Mouse (Mus musculus) Patski (cell line): ENCODE results near the gene Hyal4. TPM values are rescaled to one million over a fixed set of nuclear protein-coding genes. Genes with fewer than 3 reads are reported as not detected.
A peak's percentile ranks its signal among the peaks of the same experiment; 100 is the strongest.

Source experiments
- ATAC-seq: fragments of 100-300 bp; one replicate; pipeline ENCODE4 v1.8.0; 2021
- CTCF ChIA-PET: fragments of 350-600 bp; sonication (Branson Sonifier 250); formaldehyde crosslinking; loops from one replicate; lab custom pipeline; 2022; ENCODE audit warnings: inconsistent platforms; lab: Charles Lee
- POLR2A ChIA-PET: fragments of 350-600 bp; sonication (Branson Sonifier 250); formaldehyde crosslinking; loops from one replicate; lab custom pipeline; 2022; ENCODE audit warnings: antibody characterized with exemption, inconsistent platforms; lab: Charles Lee
- DNase-seq: peaks from one replicate; pipeline ENCODE4 v3.0.0-alpha.2; 2011; ENCODE audit warnings: low read depth, low spot score
- H3K27me3 ChIP-seq: fragments of 371-371 bp; one replicate; pipeline ENCODE4 v1.5.1; 2021
- CTCF ChIP-seq: fragments of 100-300 bp; IDR thresholded peaks from one replicate; pipeline ENCODE4 v1.5.1; 2021
- in situ Hi-C: fragments of 300-500 bp; cut with MboI; formaldehyde crosslinking; loops from 3 replicates; pipeline ENCODE4 v1.11.1; 2018; ENCODE audit warnings: low pct_unique_long_range_greater_than_20kb, mixed read lengths
- polyA plus RNA-seq: library from polyadenylated mRNA; unstranded; gene quantifications from one replicate; pipeline ENCODE4 v1.2.3, GENCODE M21; 2021

Hyal4 gene
- not detected for polyA plus RNA-seq

DNA sequence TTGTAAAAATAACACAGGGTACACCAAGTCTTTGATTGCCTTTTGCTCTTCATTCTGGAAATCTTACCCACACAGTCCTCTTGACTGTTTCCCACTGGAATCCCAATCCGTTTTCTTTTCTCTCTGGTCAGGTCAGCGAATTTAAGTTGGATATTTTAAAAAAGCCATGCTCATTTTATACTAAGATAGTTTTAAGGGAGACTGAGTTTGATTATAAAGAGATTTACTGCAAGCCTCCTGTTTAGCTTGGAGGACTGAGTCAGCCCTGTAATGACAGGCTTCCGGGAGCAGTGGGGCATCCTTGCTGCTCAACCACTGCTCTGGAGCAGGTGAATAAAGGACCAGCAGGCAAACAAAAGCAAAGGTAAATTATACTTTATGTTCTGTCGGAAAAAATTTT is at the start of gene Hyal4:
TSS of gene Hyal4 (plus strand) at position 301 of the 400 bp plus-strand sequence.
- in situ Hi-C loops, result no loop called here
- DNase-seq, result no peak
- ChIA-PET POLR2A (no interaction called here), CTCF (interaction anchor here (0.9 kb wide), 1 partner anchor 17 kb away, joined by 3 read pairs; no protein-coding TSS in a partner anchor)
- no peak for ATAC-seq
- TF ChIP-seq CTCF, result no peak
- H3K27me3 ChIP-seq, result peaks cover 51% of the 10 kb centered on the region

DNA sequence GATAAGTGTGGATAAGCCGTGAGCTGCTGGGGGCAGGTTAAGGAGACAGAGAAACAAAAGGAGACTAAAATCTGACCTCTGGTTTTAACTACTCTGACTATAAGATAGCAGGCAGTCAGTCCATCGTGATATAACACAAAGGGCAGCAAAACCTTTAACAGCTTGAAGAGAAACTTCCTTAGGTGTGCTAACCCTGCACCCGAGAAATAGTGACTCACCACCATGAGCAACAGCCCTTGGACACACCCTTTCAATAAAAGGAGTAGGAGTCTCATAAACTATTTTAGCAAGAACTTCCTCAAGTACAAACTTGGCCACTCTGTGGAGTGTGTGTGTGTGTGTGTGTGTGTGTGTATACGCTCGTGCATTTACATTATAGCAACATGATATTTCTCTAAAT is 41.0 kb upstream of the Hyal4 start:
- DNase-seq, result no peak
- POLR2A ChIA-PET, result no interaction called here
- TF ChIP-seq CTCF, result no peak
- CTCF ChIA-PET, result interaction anchor here (1.3 kb wide), 1 partner anchor 21 kb away, joined by 3 read pairs; no protein-coding TSS in a partner anchor
- in situ Hi-C loops, result no loop called here
- no peak for ATAC-seq
- H3K27me3 ChIP-seq, result peaks cover 37% of the 10 kb centered on the region

DNA sequence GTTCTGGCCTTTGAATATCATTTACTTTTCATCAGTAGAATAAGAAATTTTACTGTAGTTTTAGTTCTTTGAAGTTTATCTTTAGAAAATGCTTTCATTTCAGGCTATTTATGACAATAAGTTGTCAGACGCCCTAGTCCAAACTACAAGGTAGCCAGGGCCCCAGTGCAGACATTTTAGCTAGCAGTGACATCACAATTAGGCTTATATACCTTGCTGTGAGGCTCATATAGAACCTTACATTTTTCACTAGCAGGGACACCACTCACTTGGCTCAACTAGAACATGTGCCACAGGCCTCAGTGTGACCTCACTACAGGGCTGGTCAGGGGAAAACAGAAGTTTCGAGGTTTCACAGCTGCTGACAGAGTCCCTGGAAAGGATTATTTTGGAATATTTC is 40.6 kb upstream of the Hyal4 start:
- peaks cover 35% of the 10 kb centered on the region for H3K27me3 ChIP-seq
- in situ Hi-C loops, result no loop called here
- ATAC-seq (no peak), DNase-seq (no peak)
- TF ChIP-seq CTCF, result no peak
- CTCF ChIA-PET, result interaction anchor here (1.3 kb wide), 1 partner anchor 21 kb away, joined by 3 read pairs; no protein-coding TSS in a partner anchor
- POLR2A ChIA-PET, result interaction anchor here (0.7 kb wide), 1 partner anchor 64 kb away, joined by 5 read pairs; no protein-coding TSS in a partner anchor

DNA sequence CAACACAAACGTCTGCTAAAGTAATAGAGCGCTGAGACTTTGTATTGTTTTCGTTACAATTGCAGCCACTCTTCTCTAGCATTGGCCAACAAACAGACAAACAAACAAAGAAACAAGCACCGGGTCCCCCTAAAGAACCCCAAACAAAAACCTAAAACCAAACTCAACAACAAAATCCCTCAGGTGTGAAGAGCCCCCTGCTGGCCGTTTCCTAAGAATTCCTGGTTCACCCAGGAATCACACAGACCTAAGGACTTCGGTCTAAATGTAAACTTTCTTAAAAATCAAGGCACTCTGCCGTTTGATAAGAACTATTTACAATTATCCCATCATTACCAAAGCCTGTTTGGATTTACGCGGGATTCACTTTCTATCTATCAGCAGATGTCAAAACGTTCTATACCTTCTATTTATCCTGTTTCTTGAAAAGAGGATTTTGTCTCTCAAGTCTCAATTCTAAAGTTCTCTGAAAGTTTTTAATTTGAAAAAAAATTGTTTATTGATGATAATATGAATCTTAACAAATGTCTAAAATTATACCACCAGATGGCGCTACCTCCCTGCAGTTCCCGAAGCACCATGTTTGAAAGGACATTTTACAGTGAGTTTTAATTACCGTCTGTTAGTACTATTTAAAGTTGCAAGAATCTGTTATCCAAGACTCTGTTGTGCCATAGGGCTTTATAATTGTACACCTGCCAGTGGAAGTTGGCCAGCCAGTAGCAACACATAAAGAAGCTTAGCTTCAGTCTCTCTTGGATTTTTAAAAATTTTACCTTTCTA is 26.6 kb upstream of the Hyal4 start:
- ChIA-PET CTCF (no interaction called here), POLR2A (no interaction called here)
- TF ChIP-seq CTCF, result peak; percentile 64
- in situ Hi-C loops, result loop anchor here (10.0 kb wide), 2 partner anchors 173 to 197 kb away; partner anchors contain the start of genes Asb15 and Ndufa5
- ATAC-seq (no peak), DNase-seq (no peak)
- peaks cover 48% of the 10 kb centered on the region for H3K27me3 ChIP-seq

GRCm38 (mm10) chr6:24728130-24728529 is 20.0 kb upstream of the Hyal4 start:
- H3K27me3 ChIP-seq, result peaks cover 73% of the 10 kb centered on the region
- no peak for DNase-seq
- ATAC-seq, result no peak
- CTCF ChIA-PET, result no interaction called here
- in situ Hi-C loops, result loop anchor here (10.0 kb wide), 2 partner anchors 167 to 203 kb away; partner anchors contain the start of genes Asb15 and Ndufa5
- TF ChIP-seq CTCF, result no peak
- POLR2A ChIA-PET, result no interaction called here

DNA sequence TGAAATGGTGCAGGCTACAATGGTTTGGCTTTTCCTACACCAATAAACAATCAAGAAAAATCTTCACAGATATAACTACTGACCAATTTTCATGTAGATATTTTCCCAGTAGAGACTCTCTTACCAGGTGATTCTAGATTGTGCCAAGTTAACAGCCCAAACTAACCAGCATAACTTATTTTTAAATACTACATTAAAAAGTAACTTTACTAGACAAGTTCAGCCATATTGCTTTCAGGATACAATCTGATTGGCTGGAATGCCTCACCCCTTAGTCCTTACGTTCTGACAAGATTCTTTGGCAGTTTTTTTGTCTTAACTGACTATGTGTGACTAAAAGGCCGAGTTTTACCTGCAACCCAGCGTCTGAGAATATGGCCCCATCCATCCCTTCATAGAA is 15.2 kb upstream of the Hyal4 start, which contains the start of gene Hyal6:
TSS of gene Hyal6 (plus strand) at position 301 of the 400 bp plus-strand sequence.
- DNase-seq (no peak), ATAC-seq (no peak)
- POLR2A ChIA-PET, result no interaction called here
- TF ChIP-seq CTCF, result no peak
- in situ Hi-C loops, result no loop called here
- H3K27me3 ChIP-seq, result peaks cover 58% of the 10 kb centered on the region
- CTCF ChIA-PET, result no interaction called here

DNA sequence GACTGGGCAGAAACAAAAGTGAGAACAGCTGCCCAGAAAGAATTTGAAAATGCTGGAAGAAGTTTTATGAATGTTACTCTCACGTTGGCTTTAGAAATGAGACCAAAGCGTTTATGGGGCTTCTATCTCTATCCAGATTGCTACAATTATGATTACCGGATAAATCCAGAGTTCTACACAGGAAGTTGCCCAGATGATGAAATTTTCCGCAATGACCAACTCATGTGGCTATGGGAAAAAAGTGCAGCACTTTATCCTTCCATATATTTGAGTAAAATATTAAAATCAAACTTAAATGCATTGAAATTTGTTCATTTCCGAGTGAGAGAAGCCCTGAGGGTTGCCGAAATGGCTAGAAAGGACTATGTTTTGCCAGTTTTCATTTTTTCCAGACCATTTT is 13.6 kb upstream of the Hyal4 start:
- no peak for TF ChIP-seq CTCF
- H3K27me3 ChIP-seq, result peaks cover 53% of the 10 kb centered on the region
- in situ Hi-C loops, result no loop called here
- no peak for DNase-seq
- CTCF ChIA-PET, result interaction anchor here (0.6 kb wide), 1 partner anchor 933 kb away, joined by 3 read pairs; no protein-coding TSS in a partner anchor
- POLR2A ChIA-PET, result no interaction called here
- no peak for ATAC-seq

- TF ChIP-seq CTCF, result no peak
- in situ Hi-C loops, result no loop called here
- ChIA-PET CTCF (no interaction called here), POLR2A (no interaction called here)
- peaks cover 20% of the 10 kb centered on the region for H3K27me3 ChIP-seq
- no peak for DNase-seq
- no peak for ATAC-seq
These were observed 11.2 kb downstream of the Hyal4 start for GRCm38 (mm10) chr6:24759281-24759680.

DNA sequence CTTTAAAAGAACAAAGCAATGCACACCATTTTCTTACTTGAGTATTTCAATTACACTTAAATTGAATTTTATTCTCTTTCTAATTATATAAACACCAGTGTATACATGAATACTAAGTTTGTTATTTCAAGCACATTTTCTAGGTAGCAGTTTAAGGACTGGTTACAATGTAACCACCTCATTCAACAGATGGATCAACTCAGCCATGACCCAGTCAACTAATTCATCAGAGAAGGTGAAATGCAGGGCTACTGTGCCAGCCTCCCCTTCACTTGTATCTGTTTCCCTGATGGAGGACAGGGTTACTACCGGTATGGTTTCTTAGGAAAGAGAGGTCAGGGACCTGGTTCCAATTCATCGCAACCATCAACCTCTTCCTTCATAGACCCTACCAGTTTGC is 18.1 kb downstream of the Hyal4 start:
- CTCF ChIA-PET, result interaction anchor here (1.3 kb wide), 1 partner anchor 11 kb away, joined by 3 read pairs; no protein-coding TSS in a partner anchor
- no peak for TF ChIP-seq CTCF
- in situ Hi-C loops, result no loop called here
- peaks cover 38% of the 10 kb centered on the region for H3K27me3 ChIP-seq
- POLR2A ChIA-PET, result no interaction called here
- DNase-seq (no peak), ATAC-seq (no peak)

GRCm38 (mm10) chr6:24779182-24779581 is 31.1 kb downstream of the Hyal4 start:
- POLR2A ChIA-PET, result no interaction called here
- no peak for TF ChIP-seq CTCF
- in situ Hi-C loops, result no loop called here
- peaks cover 4% of the 10 kb centered on the region for H3K27me3 ChIP-seq
- ATAC-seq (no peak), DNase-seq (no peak)
- CTCF ChIA-PET, result no interaction called here

- H3K27me3 ChIP-seq, result peaks cover 8% of the 10 kb centered on the region
- ATAC-seq, result no peak
- no peak for DNase-seq
- in situ Hi-C loops, result no loop called here
- TF ChIP-seq CTCF, result no peak
- ChIA-PET POLR2A (no interaction called here), CTCF (no interaction called here)
These were observed 42.8 kb downstream of the Hyal4 start, which contains the start of gene Spam1 for GRCm38 (mm10) chr6:24790888-24791287. Gene Spam1 (plus strand): TSS chr6:24791188.

Other genes with a start within 250 kb of the Hyal4 start
- not detected for gene Iqub, start 233.3 kb upstream of the Hyal4 start, polyA plus RNA-seq
- gene Ndufa5, start 220.3 kb upstream of the Hyal4 start, polyA plus RNA-seq, result 218 TPM
- gene Asb15, start 220.2 kb upstream of the Hyal4 start, polyA plus RNA-seq, result not detected
- not detected for gene Lmod2, start 150.6 kb upstream of the Hyal4 start, polyA plus RNA-seq
- 61.1 TPM for gene Wasl, start 83.3 kb upstream of the Hyal4 start, polyA plus RNA-seq
- gene Hyal6, start 15.1 kb upstream of the Hyal4 start, polyA plus RNA-seq, result not detected
- gene Spam1, start 42.9 kb downstream of the Hyal4 start, polyA plus RNA-seq, result not detected
- not detected for gene Hyal5, start 109.7 kb downstream of the Hyal4 start, polyA plus RNA-seq
- not detected for gene Tmem229a, start 208.0 kb downstream of the Hyal4 start, polyA plus RNA-seq